Mouse (Mus musculus): ENCODE results near the gene Srpk3. TPM values are rescaled to one million over a fixed set of nuclear protein-coding genes. Genes with fewer than 3 reads are reported as not detected.

The Srpk3 gene
- total RNA-seq, 4 experiments from 2014 or later, result 0.42 to 0.71 (median 0.52) TPM

DNA sequence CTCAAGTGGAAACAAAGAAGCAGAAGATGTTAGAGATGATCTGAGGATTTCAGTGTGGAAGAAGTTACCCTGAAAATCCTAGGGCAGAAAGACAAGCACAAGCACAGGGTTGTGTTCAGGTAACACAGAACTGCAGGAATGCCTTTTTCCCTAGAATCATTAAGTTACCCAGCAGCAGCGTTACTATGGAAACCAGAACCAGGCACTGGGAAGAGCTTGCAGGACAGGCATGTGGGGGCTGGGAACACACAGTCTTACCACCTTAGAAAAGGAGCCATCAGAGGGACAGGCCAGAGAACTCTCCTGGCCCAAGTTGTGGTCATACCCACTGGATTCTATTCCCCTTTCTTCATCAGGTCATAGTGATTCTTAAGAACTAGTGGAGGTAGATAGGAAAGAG lies 31.6 kb downstream of the Srpk3 start:
- no peak for DNase-seq

DNA sequence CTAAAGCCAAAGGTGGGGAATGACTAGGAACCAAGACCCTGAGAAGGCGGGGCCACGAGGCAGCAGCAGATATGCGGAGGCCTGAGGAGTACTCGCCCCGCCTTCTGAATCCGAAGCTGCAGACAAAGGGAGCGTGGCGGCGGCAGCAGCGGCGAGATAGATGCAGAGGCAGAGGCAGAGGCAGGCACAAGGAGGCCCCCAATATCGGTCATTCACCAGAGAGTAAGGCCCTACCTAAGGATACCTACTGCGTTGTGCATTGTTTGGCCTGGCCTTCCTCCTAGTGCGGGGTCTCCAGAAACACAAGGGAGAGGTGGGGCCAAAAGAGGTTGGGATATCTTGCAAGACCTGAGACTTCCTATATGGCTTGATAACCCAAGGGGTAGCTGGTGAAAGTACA lies 40.9 kb downstream of the Srpk3 start:
- no peak for DNase-seq

DNA sequence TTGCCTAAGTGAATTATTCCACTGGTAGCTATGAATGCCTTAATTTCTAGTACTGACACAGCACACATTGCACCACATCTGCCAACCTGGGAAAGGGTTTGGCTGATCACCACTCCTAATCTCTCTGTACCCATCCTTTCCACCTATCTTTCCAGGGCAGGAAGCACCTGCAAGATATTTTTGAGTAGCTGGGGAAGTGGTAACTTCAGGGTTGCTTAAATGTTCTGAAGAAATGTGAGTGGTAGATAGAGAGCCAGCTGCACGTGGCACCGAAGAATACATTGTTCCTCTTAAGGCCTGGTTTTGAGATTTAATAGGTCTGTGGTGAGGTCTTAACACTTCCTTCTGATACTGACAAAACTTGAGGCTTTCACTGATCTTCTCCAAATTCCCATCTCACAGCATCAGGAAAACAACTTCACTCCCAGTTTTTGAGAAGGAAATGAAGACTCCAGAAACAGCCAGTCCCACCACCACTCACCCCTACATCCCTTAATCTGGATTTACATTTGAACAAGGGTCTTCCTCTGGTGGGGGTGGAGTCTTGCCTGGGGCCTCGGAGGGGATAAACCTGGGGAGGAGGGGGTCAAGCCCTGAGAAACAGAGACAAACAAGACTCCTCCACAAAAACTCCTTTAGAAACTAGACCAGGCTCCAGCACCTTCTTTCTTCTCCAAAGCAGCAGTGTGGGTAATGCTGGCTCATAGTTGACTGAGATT lies 42.5 kb downstream of the Srpk3 start:
- no peak for DNase-seq

DNA sequence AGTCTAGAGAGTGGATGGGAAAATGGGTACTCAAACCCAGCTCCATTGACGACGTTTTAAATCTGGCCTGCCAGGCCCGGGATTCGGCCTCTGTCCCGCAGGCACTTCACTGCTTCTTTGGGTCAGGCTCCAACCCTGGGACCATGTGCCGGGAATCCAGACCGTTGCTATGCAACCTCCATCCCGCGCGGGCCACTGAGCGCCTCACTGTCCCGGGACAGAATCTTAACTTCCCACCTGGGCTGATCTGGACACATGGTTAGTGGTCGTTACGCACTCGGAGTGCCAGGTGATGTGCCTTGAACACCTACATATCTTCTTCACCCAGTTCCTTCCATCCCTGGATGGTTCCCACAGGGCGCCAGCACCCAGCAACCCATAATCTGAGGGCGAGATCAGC lies 49.5 kb downstream of the Srpk3 start:
- no peak for DNase-seq

DNA sequence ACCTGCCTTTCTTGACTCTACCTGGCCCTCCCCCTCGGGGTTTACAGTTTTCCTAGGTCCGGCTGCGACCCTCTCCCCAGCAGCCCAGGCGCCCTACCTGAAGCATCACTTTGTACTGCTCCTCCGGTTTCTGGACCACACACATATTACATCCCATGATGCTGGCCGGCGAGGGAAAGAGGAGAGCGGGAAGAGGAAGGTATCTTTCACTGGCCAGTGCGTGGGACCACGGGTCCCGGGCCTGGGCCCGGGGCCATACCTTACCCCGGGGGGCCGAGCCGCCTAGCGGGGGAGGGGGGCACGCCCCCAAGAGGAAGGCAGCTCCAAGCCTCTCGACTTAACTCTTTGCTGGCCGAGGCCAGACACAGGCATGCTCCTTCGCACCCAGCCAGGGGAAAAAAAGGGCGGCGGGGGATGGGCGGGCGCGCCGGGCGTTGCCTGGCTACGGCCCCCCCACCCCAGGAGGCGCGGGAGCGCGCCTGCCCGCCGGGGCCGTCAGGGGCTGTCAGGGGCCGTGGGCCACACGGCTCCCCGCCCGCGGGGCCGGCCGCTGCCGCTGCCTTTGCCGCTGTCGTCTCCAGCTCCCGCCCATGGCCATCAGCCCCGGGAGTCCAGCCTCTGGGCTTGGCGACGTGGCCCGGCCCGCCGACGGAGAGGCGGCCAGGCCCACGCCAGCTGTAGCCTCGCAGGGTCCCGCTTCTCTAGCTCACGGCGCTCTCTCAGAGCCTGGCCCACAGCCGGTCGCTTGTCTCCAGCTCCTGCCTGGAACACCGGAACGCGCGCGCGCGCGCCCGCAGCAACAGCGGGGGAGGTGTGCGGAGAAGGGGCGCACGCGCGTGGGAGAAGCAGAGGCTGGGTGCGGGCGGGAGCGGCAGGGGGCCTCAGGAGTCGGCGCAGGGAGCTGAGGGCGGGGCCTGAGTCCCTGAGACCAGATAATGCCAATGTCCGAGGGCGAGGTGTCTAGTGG lies 50.3 kb downstream of the Srpk3 start, which contains the start of gene Pdzd4:
Pdzd4 (minus strand) TSS at position 785 of the 967 bp plus-strand sequence.
- DNase-seq, result no peak

Other genes starting within 250 kb of the Srpk3 start
- 1 to 10 TPM in 1 of 4 experiments, under 1 TPM in 3; 0.17 to 1.1 (median 0.52) TPM for gene Dusp9, start 135.0 kb upstream of the Srpk3 start, total RNA-seq (2022)
- 10 to 100 TPM; 10.6 to 29.6 (median 18.5) TPM for gene Pnck, start 114.3 kb upstream of the Srpk3 start, total RNA-seq (2022)
- 100 to 1,000 TPM in 3 of 4 experiments, 10 to 100 TPM in 1; 63.8 to 185 (median 134) TPM for gene Slc6a8, start 101.3 kb upstream of the Srpk3 start, total RNA-seq (2022)
- 100 to 1,000 TPM; 212 to 320 (median 258) TPM for gene Bcap31, start 58.2 kb upstream of the Srpk3 start, total RNA-seq (2022)
- 10 to 100 TPM; 23.0 to 38.2 (median 29.4) TPM for gene Abcd1, start 57.8 kb upstream of the Srpk3 start, total RNA-seq (2022)
- under 1 TPM; 0.38 to 0.74 (median 0.55) TPM for gene Plxnb3, start 17.3 kb upstream of the Srpk3 start, total RNA-seq (2022)
- 100 to 1,000 TPM; 295 to 431 (median 378) TPM for gene Idh3g, start 12.5 kb downstream of the Srpk3 start, total RNA-seq (2022)
- 100 to 1,000 TPM; 150 to 176 (median 163) TPM for gene Ssr4, start 12.6 kb downstream of the Srpk3 start, total RNA-seq (2022)
- gene Pdzd4, start 50.6 kb downstream of the Srpk3 start, total RNA-seq (2022), result 1 to 10 TPM; 4.4 to 8.1 (median 6.4) TPM
- gene Avpr2, start 117.7 kb downstream of the Srpk3 start, total RNA-seq (2022), result not detected
- gene L1cam, start 121.7 kb downstream of the Srpk3 start, total RNA-seq (2022), result 10 to 100 TPM; 10.1 to 25.3 (median 16.7) TPM
- gene Arhgap4, start 147.5 kb downstream of the Srpk3 start, total RNA-seq (2022), result 1 to 10 TPM; 2.4 to 7.7 (median 5.4) TPM
- gene Naa10, start 147.5 kb downstream of the Srpk3 start, total RNA-seq (2022), result 100 to 1,000 TPM in 1 of 4 experiments, 10 to 100 TPM in 3; 77.6 to 108 (median 89.8) TPM
- 10 to 100 TPM; 17.7 to 51.7 (median 30.5) TPM for gene Renbp, start 156.4 kb downstream of the Srpk3 start, total RNA-seq (2022)
- gene Hcfc1, start 192.0 kb downstream of the Srpk3 start, total RNA-seq (2022), result 10 to 100 TPM; 58.1 to 78.5 (median 68.1) TPM
- gene Irak1, start 249.5 kb downstream of the Srpk3 start, total RNA-seq (2022), result 100 to 1,000 TPM; 109 to 154 (median 129) TPM

Data from adrenal gland, adult 8-10 months (tissue).